Mouse (Mus musculus) bone marrow macrophage, adult 2 months (primary cell): ENCODE results near the gene Zfp385a.

Experiments used
- CTCF ChIP-seq: IDR thresholded peaks from 2 replicates; pipeline ENCODE4 v1.5.1; 2012; ENCODE audit warnings: low read depth, mild to moderate bottlenecking, low read length, moderate library complexity
- POLR2A ChIP-seq: IDR thresholded peaks from 2 replicates; pipeline ENCODE4 v1.6.1; 2012; ENCODE audit warnings: mild to moderate bottlenecking, low read depth, low read length, borderline replicate concordance

- TF ChIP-seq CTCF = no peak
- TF ChIP-seq POLR2A = no peak
Observed at GRCm38 (mm10) chr15:103268903-103269302, 71.0 kb downstream of the Zfp385a start.
